In genomic region chr4:65373841-65374240, GRCm38 (mm10) we compare ENCODE assay signal across 34 mouse cellular contexts.
"Had no signal": no experiment of that assay in that cellular context is flagged by ENCODE, and none has a peak within 500 bp of the region (broad histone marks: within the 10 kb centered on the region; RNA-seq: fewer than 3 reads in every experiment).

No protein-coding gene starts in this region.

- H3K4me1 ChIP-seq: heart, embryonic 10.5 days; heart, embryonic 12.5 days; heart, embryonic 13.5 days; heart, embryonic 15.5 days; hindbrain, embryonic 10.5 days; hindbrain, embryonic 12.5 days; hindbrain, embryonic 13.5 days; hindbrain, embryonic 15.5 days; intestine, embryonic 15.5 days; kidney, embryonic 15.5 days had no signal

- H3K9me3 ChIP-seq: heart, embryonic 10.5 days; heart, embryonic 12.5 days; heart, embryonic 15.5 days; hindbrain, embryonic 12.5 days; hindbrain, embryonic 15.5 days; intestine, embryonic 15.5 days; kidney, embryonic 15.5 days had no signal

- H3K36me3 ChIP-seq: heart, embryonic 10.5 days; heart, embryonic 12.5 days; heart, embryonic 13.5 days; heart, embryonic 15.5 days; hindbrain, embryonic 10.5 days; hindbrain, embryonic 12.5 days; hindbrain, embryonic 13.5 days; intestine, embryonic 15.5 days; kidney, embryonic 15.5 days had no signal

- H3K4me2 ChIP-seq: heart, embryonic 11.5 days; heart, embryonic 12.5 days; heart, embryonic 13.5 days; heart, embryonic 15.5 days; hindbrain, embryonic 12.5 days; hindbrain, embryonic 13.5 days; hindbrain, embryonic 14.5 days; hindbrain, embryonic 15.5 days; intestine, embryonic 15.5 days; kidney, embryonic 15.5 days had no signal

- ATAC-seq: hindbrain, embryonic 16.5 days; hindbrain, postnatal 0 days; inflammation-experienced regulatory T-cells, adult 6 months; intestine, embryonic 15.5 days; intestine, embryonic 16.5 days; intestine, postnatal 0 days had no signal

- H3K27ac ChIP-seq: heart, adult 2 months; heart, embryonic 10.5 days; heart, embryonic 13.5 days; heart, embryonic 15.5 days; hindbrain, embryonic 10.5 days; hindbrain, embryonic 12.5 days; hindbrain, embryonic 13.5 days; hindbrain, embryonic 14.5 days; hindbrain, embryonic 15.5 days; hindbrain, postnatal 0 days; intestine, embryonic 15.5 days; kidney, embryonic 15.5 days; kidney, postnatal 0 days; layer of hippocampus, adult 2 months had no signal

- DNase-seq: heart, adult 18-20 months; heart, adult 2 months; heart, postnatal 10 days; heart, postnatal 14 days; heart, postnatal 36 days; heart, postnatal 4 days; kidney, adult 11 months; kidney, adult 18-20 months; kidney, adult 8-10 months; kidney, postnatal 10 days; kidney, postnatal 14 days; kidney, postnatal 25 days; kidney, postnatal 36 days; layer of hippocampus, adult 9-11 months; layer of hippocampus, postnatal 36 days had no signal

- H3K9ac ChIP-seq: heart, embryonic 12.5 days; heart, embryonic 13.5 days; heart, embryonic 15.5 days; hindbrain, embryonic 12.5 days; hindbrain, embryonic 13.5 days; hindbrain, embryonic 14.5 days; hindbrain, embryonic 15.5 days; intestine, embryonic 15.5 days; kidney, embryonic 15.5 days had no signal

- H3K4me3 ChIP-seq: heart, adult 2 months; heart, embryonic 10.5 days; heart, embryonic 12.5 days; heart, embryonic 13.5 days; heart, embryonic 15.5 days; hindbrain, embryonic 10.5 days; hindbrain, embryonic 12.5 days; hindbrain, embryonic 13.5 days; hindbrain, embryonic 15.5 days; intestine, embryonic 15.5 days; kidney, embryonic 15.5 days; layer of hippocampus, adult 2 months had no signal

- H3K27me3 ChIP-seq: heart, embryonic 12.5 days; heart, embryonic 13.5 days; heart, embryonic 15.5 days; hindbrain, embryonic 12.5 days; hindbrain, embryonic 13.5 days; hindbrain, embryonic 15.5 days; intestine, embryonic 15.5 days; kidney, embryonic 15.5 days had no signal
